8 mouse cellular contexts compared by ENCODE assay signal in genomic region chr10:84621826-84622790, GRCm38 (mm10). TPM values are rescaled to one million over a fixed set of nuclear protein-coding genes. Genes with fewer than 3 reads are reported as not detected.
DNase-seq lines count a peak whose midpoint lies in the region; ATAC-seq and TF ChIP-seq lines count a peak whose summit lies in the region.

Gene Polr3b, plus strand, starts transcription at chr10:84622292.

- H3K9me3 ChIP-seq in MEL (replicated peaks; ENCODE audit: insufficient read depth, low read length) = no peaks in the 10 kb centered on the region
- H3K9me3 ChIP-seq in forebrain, postnatal 0 days (ENCODE audit: low read length) = no peaks in the 10 kb centered on the region
- H3K9me3 ChIP-seq in lung, embryonic 15.5 days = no peaks in the 10 kb centered on the region

- TF ChIP-seq EP300 in MEL (IDR thresholded peaks at IDR 0.05; ENCODE audit: low read depth in 1 of 2, low read length in 2 of 2) = 0 out of 4 replicates have a peak, but pooled peaks of 1 of the 2 experiments have one; percentile 3

- peak in 1 of 3 experiments; percentile 16; a peak in 1 of 6 replicates for TF ChIP-seq CTCF in MEL (IDR thresholded peaks at IDR 0.05 in 2 of 3, conservative IDR thresholded peaks at IDR 0.05 in 1 of 3; ENCODE audit: control insufficient read depth in 1 of 3, insufficient read depth in 1 of 3, low read depth in 2 of 3, low read length in 3 of 3, poor library complexity in 1 of 3, severe bottlenecking in 1 of 3)
- no peak for TF ChIP-seq CTCF in cerebellum, adult 2 months (IDR thresholded peaks at IDR 0.05; ENCODE audit: borderline replicate concordance, insufficient read depth, low read depth, low read length)
- TF ChIP-seq CTCF in forebrain, postnatal 0 days (IDR thresholded peaks at IDR 0.05; ENCODE audit: low read depth) = no peak

- peak within 1 kb of the TSS; percentile 92 for H3K9ac ChIP-seq in MEL (ENCODE audit: control insufficient read depth, low read depth, low read length, poor library complexity, severe bottlenecking)
- H3K9ac ChIP-seq in forebrain, postnatal 0 days = peak within 1 kb of the TSS; percentile 62
- H3K9ac ChIP-seq in lung, embryonic 15.5 days = peak within 1 kb of the TSS; percentile 66

- peak within 1 kb of the TSS; percentile 64 for H3K4me2 ChIP-seq in forebrain, postnatal 0 days (ENCODE audit: low read depth)
- peak within 1 kb of the TSS; percentile 65 for H3K4me2 ChIP-seq in lung, embryonic 15.5 days

- peaks cover 0 to 7% of the 10 kb centered on the region in 2 experiments; a peak in 2 of 4 replicates for H3K36me3 ChIP-seq in MEL (ENCODE audit: control insufficient read depth in 1 of 2, insufficient read depth in 2 of 2, low read length in 2 of 2)
- H3K36me3 ChIP-seq in forebrain, postnatal 0 days (ENCODE audit: insufficient read depth) = 0 out of 2 replicates have a peak, but pooled peaks cover 3% of the 10 kb centered on the region
- H3K36me3 ChIP-seq in lung, embryonic 15.5 days = no peaks in the 10 kb centered on the region

- no peak; the same call in 1 of the 2 replicates for TF ChIP-seq RAD21 in MEL (IDR thresholded peaks at IDR 0.05; ENCODE audit: low read depth, low read length)

- peak within 1 kb of the TSS; percentile 96 for H3K27ac ChIP-seq in MEL (ENCODE audit: control insufficient read depth, low read depth, low read length)
- H3K27ac ChIP-seq in cerebellum, adult 2 months (ENCODE audit: insufficient read depth, low read length) = peak within 1 kb of the TSS; percentile 43
- peak within 1 kb of the TSS; percentile 92 for H3K27ac ChIP-seq in forebrain, postnatal 0 days (ENCODE audit: low read depth, low read length)
- H3K27ac ChIP-seq in lung, embryonic 15.5 days = peak within 1 kb of the TSS; percentile 98

- peak; percentile 80 to 97 for TF ChIP-seq POLR2A in MEL (IDR thresholded peaks at IDR 0.05; ENCODE audit: control insufficient read depth in 1 of 2, insufficient read depth in 1 of 2, low read depth in 1 of 2, low read length in 2 of 2, poor library complexity in 1 of 2)
- TF ChIP-seq POLR2A in cerebellum, adult 2 months (IDR thresholded peaks at IDR 0.05; ENCODE audit: borderline replicate concordance, insufficient read depth, low read length) = peak; percentile 89; the same call in 1 of the 2 replicates

- H3K4me1 ChIP-seq in MEL (ENCODE audit: control insufficient read depth in 1 of 2, insufficient read depth in 2 of 2, low read length in 2 of 2) = peaks cover 2 to 4% of the 10 kb centered on the region in 2 experiments; a peak in 2 of 4 replicates
- no peaks in the 10 kb centered on the region for H3K4me1 ChIP-seq in cerebellum, adult 2 months (ENCODE audit: control insufficient read depth, insufficient read depth, low read length)
- H3K4me1 ChIP-seq in forebrain, postnatal 0 days (ENCODE audit: insufficient read depth) = no peaks in the 10 kb centered on the region; the same call in 1 of the 2 replicates
- peaks cover 9% of the 10 kb centered on the region for H3K4me1 ChIP-seq in lung, embryonic 15.5 days

- H3K4me3 ChIP-seq in MEL (ENCODE audit: control insufficient read depth in 1 of 2, insufficient read depth in 1 of 2, low read depth in 2 of 2, low read length in 2 of 2) = peak within 1 kb of the TSS; percentile 73 to 95
- H3K4me3 ChIP-seq in cerebellum, adult 2 months (replicated peaks; ENCODE audit: insufficient read depth, low read depth, low read length) = peak within 1 kb of the TSS; percentile 92
- H3K4me3 ChIP-seq in forebrain, postnatal 0 days (ENCODE audit: low read depth, low read length) = peak within 1 kb of the TSS; percentile 77
- H3K4me3 ChIP-seq in lung, embryonic 15.5 days = peak within 1 kb of the TSS; percentile 81

- peak; percentile 97 for ATAC-seq in forebrain, postnatal 0 days
- peak; percentile 95 for ATAC-seq in lung, embryonic 15.5 days (ENCODE audit: borderline replicate concordance, extremely low read depth, low FRiP score, low TSS enrichment)

- DNase-seq in MEL (ENCODE audit: low read depth, low spot score) = peak; percentile 98
- DNase-seq in cerebellum, adult 2 months = peak; percentile 95 to 97
- peak; percentile 97 for DNase-seq in forebrain, postnatal 0 days
- peak; percentile 94 for DNase-seq in heart, postnatal 4 days
- DNase-seq in layer of hippocampus, adult 8-10 months (ENCODE audit: low spot score in 2 of 2) = peak; percentile 91 to 96
- peak; percentile 90 for DNase-seq in ovary, adult 18-20 months (ENCODE audit: low spot score)
- peak; percentile 92 for DNase-seq in thymus, postnatal 0 days (ENCODE audit: low spot score)

- H3K79me2 ChIP-seq in MEL (ENCODE audit: control insufficient read depth, insufficient read depth, low read length, poor library complexity) = peaks cover 21% of the 10 kb centered on the region

- 7% methylated on average over 53 of the region's 53 CpGs for WGBS in cerebellum, adult 2 months
- 8% methylated on average over 53 of the region's 53 CpGs for WGBS in forebrain, postnatal 0 days
- WGBS in lung, embryonic 15.5 days = 6% methylated on average over 53 of the region's 53 CpGs

- no peaks in the 10 kb centered on the region for H3K27me3 ChIP-seq in MEL (ENCODE audit: control insufficient read depth in 1 of 2, insufficient read depth in 2 of 2, low read length in 2 of 2)
- no peaks in the 10 kb centered on the region for H3K27me3 ChIP-seq in cerebellum, adult 2 months (ENCODE audit: control insufficient read depth, insufficient read depth, low read length)
- no peaks in the 10 kb centered on the region for H3K27me3 ChIP-seq in forebrain, postnatal 0 days (ENCODE audit: insufficient read depth, low read length)
- no peaks in the 10 kb centered on the region for H3K27me3 ChIP-seq in lung, embryonic 15.5 days

TF ChIP-seq in MEL, 35 proteins besides CTCF, POLR2A, EP300 and RAD21 (continues in another document):
- TF ChIP-seq ELF1 (IDR thresholded peaks at IDR 0.05; ENCODE audit: low read depth, low read length) = peak; percentile 97
- TF ChIP-seq TBP (IDR thresholded peaks at IDR 0.05; ENCODE audit: low read depth, low read length) = peak; percentile 66
- peak; percentile 32; the same call in 1 of the 2 replicates for TF ChIP-seq POLR2AphosphoS5 (IDR thresholded peaks at IDR 0.05; ENCODE audit: borderline replicate concordance, low read depth, low read length)
- no peak for TF ChIP-seq E2F4 (IDR thresholded peaks at IDR 0.05; ENCODE audit: borderline replicate concordance, low read depth, low read length)
- TF ChIP-seq MAZ (IDR thresholded peaks at IDR 0.05; ENCODE audit: low read depth, low read length) = peak; percentile 37; the same call in 1 of the 2 replicates
- peak; percentile 53; the same call in 1 of the 2 replicates for TF ChIP-seq TCF12 (IDR thresholded peaks at IDR 0.05; ENCODE audit: low read depth, low read length)
- TF ChIP-seq BHLHE40 (IDR thresholded peaks at IDR 0.05; ENCODE audit: borderline replicate concordance, low read depth, low read length) = no peak
- peak; percentile 73 for TF ChIP-seq KAT2A (conservative IDR thresholded peaks at IDR 0.05; ENCODE audit: low read depth, low read length)
- TF ChIP-seq NELFE (IDR thresholded peaks at IDR 0.05; ENCODE audit: low read depth, low read length) = peak; percentile 97
- no peak for TF ChIP-seq TAL1 (IDR thresholded peaks at IDR 0.05; ENCODE audit: low read length)
- TF ChIP-seq JUND (IDR thresholded peaks at IDR 0.05; ENCODE audit: low read depth, low read length) = no peak
- peak; percentile 60 for TF ChIP-seq ETS1 (IDR thresholded peaks at IDR 0.05; ENCODE audit: low read depth, low read length)
- TF ChIP-seq GABPA (IDR thresholded peaks at IDR 0.05; ENCODE audit: low read depth, low read length) = no peak
- TF ChIP-seq MEF2A (IDR thresholded peaks at IDR 0.05; ENCODE audit: extremely low read depth, insufficient replicate concordance, low read depth, low read length, poor library complexity, severe bottlenecking) = no peak
- TF ChIP-seq ZKSCAN1 (IDR thresholded peaks at IDR 0.05; ENCODE audit: low read depth, low read length) = no peak
- TF ChIP-seq POLR2AphosphoS2 (IDR thresholded peaks at IDR 0.05; ENCODE audit: low read length) = peak; percentile 90
- no peak for TF ChIP-seq CHD1 (IDR thresholded peaks at IDR 0.05; ENCODE audit: low read depth, low read length)
- peak; percentile 98 for TF ChIP-seq MYC (IDR thresholded peaks at IDR 0.05; ENCODE audit: low read depth, low read length)
- TF ChIP-seq NRF1 (IDR thresholded peaks at IDR 0.05; ENCODE audit: insufficient read depth, low read depth, low read length, poor library complexity, severe bottlenecking) = peak; percentile 76
- no peak; the same call in 1 of the 2 replicates for TF ChIP-seq ZC3H11A (IDR thresholded peaks at IDR 0.05; ENCODE audit: low read depth, low read length)
- no peak for TF ChIP-seq USF2 (IDR thresholded peaks at IDR 0.05; ENCODE audit: borderline replicate concordance in 1 of 2, insufficient read depth in 1 of 2, low read depth in 1 of 2, low read length in 2 of 2)
- TF ChIP-seq CHD2 (IDR thresholded peaks at IDR 0.05; ENCODE audit: low read length) = peak; percentile 26; the same call in 1 of the 2 replicates
- no peak for TF ChIP-seq SMC3 (IDR thresholded peaks at IDR 0.05; ENCODE audit: low read depth, low read length)
- no peak for TF ChIP-seq MAFK (IDR thresholded peaks at IDR 0.05; ENCODE audit: borderline replicate concordance, low read depth, low read length)
- peak; percentile 96 for TF ChIP-seq MXI1 (IDR thresholded peaks at IDR 0.05; ENCODE audit: low read depth, low read length)
- peak; percentile 93 for TF ChIP-seq HCFC1 (IDR thresholded peaks at IDR 0.05; ENCODE audit: low read depth, low read length)
- TF ChIP-seq USF1 (IDR thresholded peaks at IDR 0.05; ENCODE audit: low read depth, low read length) = no peak
- TF ChIP-seq MAX (IDR thresholded peaks at IDR 0.05; ENCODE audit: low read length) = peak; percentile 95
- peak; percentile 93 for TF ChIP-seq ZMIZ1 (IDR thresholded peaks at IDR 0.05; ENCODE audit: low read depth, low read length)
- peak; percentile 29; the same call in 1 of the 2 replicates for TF ChIP-seq GATA1 (IDR thresholded peaks at IDR 0.05; ENCODE audit: low read depth, low read length)

RNA-seq across cellular contexts. Expression of gene Polr3b, which starts in this region (rescaled TPM):
- total RNA-seq in MEL (2012; rRNA removed) = 19.8 and 20.6 TPM in 2 replicates
- polyA plus RNA-seq in MEL (2012; ENCODE audit: insufficient read depth in 1 of 2, insufficient read length in 2 of 2, low read depth in 1 of 2, low replicate concordance in 2 of 2, missing spikeins in 1 of 2) = 10 to 100 TPM in 1 of 2 experiments, not detected in 1; 24.2 TPM
- polyA plus RNA-seq in cerebellum, adult 2 months (2012; rRNA removed) = 9.7 and 10.1 TPM in 2 replicates
- 13.6 and 17.1 TPM in 2 replicates for total RNA-seq in forebrain, postnatal 0 days (2014; rRNA removed)
- 5.9 and 8.8 TPM in 2 replicates for polyA plus RNA-seq in forebrain, postnatal 0 days (2015; fragmentation: Nextera tagmentation; extraction: Ambion mirVana)
- total RNA-seq in heart, postnatal 4 days (2021) = 10 to 100 TPM; 13.8 to 14.9 TPM
- 10 to 100 TPM; 14.6 to 17.5 (median 15.9) TPM for total RNA-seq in layer of hippocampus, adult 8-10 months (2022)
- 15.6 and 15.7 TPM in 2 replicates for polyA plus RNA-seq in lung, embryonic 15.5 days (2015; fragmentation: Nextera tagmentation; extraction: Ambion mirVana)
- polyA plus RNA-seq in thymus, postnatal 0 days (2015; fragmentation: Nextera tagmentation; extraction: Ambion mirVana) = 11.3 and 12.1 TPM in 2 replicates

Comparison
In these comparisons a context has a peak if more than half of its experiments do, and no peak if none do; other contexts are left out.
1. Peak in every context shown above with its lines: DNase-seq, ATAC-seq, H3K4me3 ChIP-seq and H3K27ac ChIP-seq.
2. H3K27ac ChIP-seq: peak in every context shown above with its lines; median percentile 98 in lung, embryonic 15.5 days; 96 in MEL; 92 in forebrain, postnatal 0 days; 43 in cerebellum, adult 2 months.